Mouse (Mus musculus) heart, embryonic 12.5 days (tissue): Measurements from ENCODE around the gene Pi4k2b. TPM values are rescaled to one million over a fixed set of nuclear protein-coding genes. Genes with fewer than 3 reads are reported as not detected.
"Not testable (repeated sequence)": the region's sequence is repeated elsewhere in the genome, so short reads cannot be mapped to it uniquely, and the experiment has no call there.

Source experiments
- ATAC-seq: fragments of 200-750 bp; cut with Nextera tagmentation; 2 replicates; pipeline ENCODE4 v1.8.0; 2017; ENCODE audit warnings: moderate TSS enrichment, moderate library complexity; ENCODE audit not compliant: insufficient number of reproducible peaks, low FRiP score
- H3K27ac ChIP-seq: fragments of 300-500 bp; sonication (generic); 2 replicates; pipeline ENCODE4 v1.5.1; 2016; ENCODE audit warnings: mild to moderate bottlenecking, moderate library complexity; ENCODE audit not compliant: poor library complexity, severe bottlenecking
- H3K27me3 ChIP-seq: fragments of 300-500 bp; sonication (generic); replicated peaks from 2 replicates; pipeline ENCODE4 v1.6.1; 2016; ENCODE audit warnings: mild to moderate bottlenecking, moderate library complexity
- H3K36me3 ChIP-seq: fragments of 300-500 bp; sonication (generic); 2 replicates; pipeline ENCODE4 v1.6.1; 2016; ENCODE audit warnings: mild to moderate bottlenecking, moderate library complexity
- H3K4me1 ChIP-seq: fragments of 300-500 bp; sonication (generic); replicated peaks from 2 replicates; pipeline ENCODE4 v1.6.1; 2016; ENCODE audit warnings: mild to moderate bottlenecking
- H3K4me2 ChIP-seq: fragments of 300-500 bp; sonication (generic); 2 replicates; pipeline ENCODE4 v1.6.1; 2016; ENCODE audit warnings: mild to moderate bottlenecking, moderate library complexity
- H3K4me3 ChIP-seq: fragments of 300-500 bp; sonication (generic); 2 replicates; pipeline ENCODE4 v1.5.1; 2016; ENCODE audit warnings: mild to moderate bottlenecking
- H3K9ac ChIP-seq: fragments of 300-500 bp; sonication (generic); 2 replicates; pipeline ENCODE4 v1.6.1; 2016; ENCODE audit warnings: mild to moderate bottlenecking, moderate library complexity
- H3K9me3 ChIP-seq: fragments of 300-500 bp; sonication (generic); replicated peaks from 2 replicates; pipeline ENCODE4 v1.6.1; 2016; ENCODE audit warnings: mild to moderate bottlenecking, moderate library complexity
- WGBS: fragments of 180-500 bp; shearing (Covaris S2); methylation state at CpG from one replicate; pipeline ENCODE4 v1.1.7; 2016; 5-methylcytosine and 5-hydroxymethylcytosine counted together
- polyA plus RNA-seq: library from polyadenylated mRNA; unstranded; fragments of >200 nt; fragmentation: Nextera tagmentation; extraction: Ambion mirVana; gene quantifications from 2 replicates; pipeline ENCODE4 v1.2.1, GENCODE M21; 2016

Pi4k2b gene
- polyA plus RNA-seq = 10.5 and 10.9 TPM in 2 replicates

DNA sequence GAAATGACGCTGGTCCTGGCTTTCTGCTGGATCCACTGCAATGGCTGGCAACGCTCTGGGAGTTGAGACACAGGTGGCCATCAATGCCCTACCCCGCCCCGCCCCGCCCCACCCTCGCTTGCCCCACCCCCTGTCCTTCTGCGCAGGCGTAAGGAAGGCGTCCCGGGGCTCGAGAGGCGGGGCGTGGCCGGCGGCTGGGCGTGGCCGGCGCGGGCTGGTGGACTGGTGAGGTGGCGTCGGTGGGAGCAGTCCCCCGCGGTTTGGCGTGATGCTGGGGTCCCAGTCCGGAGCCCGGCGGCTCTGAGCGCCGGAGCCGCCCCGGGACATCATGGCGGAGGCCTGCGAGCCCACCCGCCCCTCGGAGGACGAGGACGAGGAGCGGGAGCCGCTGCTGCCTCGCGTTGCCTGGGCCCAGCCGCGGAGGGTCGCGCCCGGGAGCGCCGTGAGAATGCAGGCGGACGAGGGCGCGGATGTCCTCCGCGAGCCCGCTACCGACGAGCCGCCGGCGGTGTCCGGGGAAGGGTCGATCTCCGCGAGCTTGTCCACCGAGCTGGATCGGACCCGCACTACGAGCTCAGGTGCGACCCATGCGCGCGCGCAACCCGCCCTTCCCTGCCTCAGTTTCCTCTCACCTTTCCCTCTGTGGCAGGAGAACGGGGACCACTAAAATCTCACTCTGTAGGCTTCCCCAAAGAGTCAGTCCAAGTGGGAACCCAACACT, at the start of gene Pi4k2b:
TSS of gene Pi4k2b (plus strand) at position 184 of the 721 bp plus-strand sequence.
- Histone ChIP-seq H3K4me2 (peak within 1 kb of the TSS; percentile 67), H3K4me1 (peaks cover 5% of the 10 kb centered on the region), H3K9ac (peak within 1 kb of the TSS; percentile 89), H3K36me3 (no peaks in the 10 kb centered on the region), H3K4me3 (peak within 1 kb of the TSS; percentile 74), H3K27ac (peak within 1 kb of the TSS; percentile 80), H3K27me3 (no peaks in the 10 kb centered on the region), H3K9me3 (no peaks in the 10 kb centered on the region)
- ATAC-seq = peak; percentile 95
- WGBS = under 1% methylated on average over 67 of the region's 75 CpGs

DNA sequence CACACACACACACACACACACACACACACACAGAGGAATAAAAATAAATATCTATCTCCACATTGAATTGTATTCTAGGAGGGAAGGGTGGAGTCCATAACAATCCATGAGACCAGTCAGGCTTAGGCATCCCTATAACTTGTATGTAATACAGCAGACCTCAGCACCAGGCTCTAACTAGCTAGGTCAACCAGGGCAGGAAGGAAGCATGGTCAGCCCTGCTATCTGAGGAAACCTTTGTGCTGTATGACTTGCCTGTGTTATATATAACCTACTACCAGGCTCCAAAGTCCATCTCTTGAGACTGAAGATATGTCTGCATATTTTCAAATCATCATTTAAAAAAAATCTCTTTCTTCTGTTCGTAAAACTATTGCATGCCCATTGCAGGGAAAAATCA, 44.1 kb upstream of the Pi4k2b start:
- Histone ChIP-seq H3K4me3 (no peak overlapping the region), H3K9me3 (no peaks in the 10 kb centered on the region), H3K27me3 (no peaks in the 10 kb centered on the region), H3K27ac (no peak overlapping the region), H3K4me2 (no peak overlapping the region), H3K9ac (no peak overlapping the region), H3K4me1 (no peaks in the 10 kb centered on the region), H3K36me3 (no peaks in the 10 kb centered on the region)
- WGBS = 77% methylated on average over 1 of the region's 1 CpGs
- ATAC-seq = no peak

DNA sequence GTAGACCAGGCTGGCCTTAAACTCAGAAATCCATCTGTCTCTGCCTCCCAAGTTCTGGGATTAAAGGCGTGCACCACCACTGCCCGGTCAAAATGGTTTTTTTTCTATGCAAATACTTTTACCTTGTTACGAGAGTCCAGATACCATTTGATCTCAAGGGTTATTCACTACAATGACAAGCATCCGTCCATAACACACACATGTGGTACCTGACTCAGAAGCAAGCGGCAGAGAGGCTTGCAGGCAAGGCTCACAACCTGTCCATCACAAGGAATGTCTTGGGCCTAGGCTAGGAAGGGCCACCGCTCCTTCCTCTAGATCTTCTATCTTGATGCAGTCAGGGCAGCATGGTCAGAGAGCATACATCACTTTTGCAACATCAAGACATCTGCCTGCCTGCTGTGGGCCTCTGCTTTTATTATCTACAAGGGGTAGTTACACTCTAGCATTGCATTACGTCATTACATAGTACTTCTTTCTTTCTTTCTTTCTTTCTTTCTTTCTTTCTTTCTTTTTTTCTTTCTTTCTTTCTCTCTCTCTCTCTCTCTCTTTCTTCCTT, 43.4 kb upstream of the Pi4k2b start:
- not testable (repeated sequence) for H3K27ac ChIP-seq, H3K4me1 ChIP-seq, H3K9me3 ChIP-seq, H3K4me3 ChIP-seq, H3K9ac ChIP-seq, H3K27me3 ChIP-seq, H3K36me3 ChIP-seq, H3K4me2 ChIP-seq, ATAC-seq
- 79% methylated on average over 7 of the region's 7 CpGs for WGBS

GRCm38 (mm10) chr5:52704562-52704961, 36.8 kb upstream of the Pi4k2b start:
- WGBS = 65% methylated on average over 4 of the region's 4 CpGs
- ATAC-seq = no peak

GRCm38 (mm10) chr5:52712704-52713103, 28.7 kb upstream of the Pi4k2b start:
- ATAC-seq = peak; percentile 39; the same call in 1 of the 2 replicates
- no peaks in the 10 kb centered on the region for H3K4me1 ChIP-seq
- H3K27me3 ChIP-seq = no peaks in the 10 kb centered on the region
- H3K9me3 ChIP-seq = no peaks in the 10 kb centered on the region
- no peak overlapping the region for H3K4me3 ChIP-seq
- H3K4me2 ChIP-seq = no peak overlapping the region
- no peak overlapping the region for H3K9ac ChIP-seq
- H3K36me3 ChIP-seq = no peaks in the 10 kb centered on the region
- no peak overlapping the region for H3K27ac ChIP-seq

More at GRCm38 (mm10) chr5:52704562-52704961, 36.8 kb upstream of the Pi4k2b start:
- Histone ChIP-seq H3K9ac (no peak overlapping the region), H3K27me3 (no peaks in the 10 kb centered on the region), H3K27ac (no peak overlapping the region), H3K4me2 (no peak overlapping the region), H3K4me1 (no peaks in the 10 kb centered on the region), H3K9me3 (no peaks in the 10 kb centered on the region), H3K4me3 (no peak overlapping the region), H3K36me3 (no peaks in the 10 kb centered on the region)

- Histone ChIP-seq H3K36me3 (no peaks in the 10 kb centered on the region), H3K27me3 (no peaks in the 10 kb centered on the region), H3K9ac (no peak overlapping the region), H3K4me3 (no peak overlapping the region), H3K4me2 (no peak overlapping the region), H3K9me3 (no peaks in the 10 kb centered on the region), H3K4me1 (no peaks in the 10 kb centered on the region), H3K27ac (no peak overlapping the region)
- ATAC-seq = no peak
- WGBS = 76% methylated on average over 5 of the region's 5 CpGs
Observed at GRCm38 (mm10) chr5:52716742-52717448, 24.5 kb upstream of the Pi4k2b start.

GRCm38 (mm10) chr5:52721003-52721402, 20.4 kb upstream of the Pi4k2b start:
- Histone ChIP-seq H3K4me3 (no peak overlapping the region), H3K4me2 (no peak overlapping the region), H3K4me1 (no peaks in the 10 kb centered on the region), H3K27me3 (no peaks in the 10 kb centered on the region), H3K9ac (no peak overlapping the region), H3K27ac (no peak overlapping the region), H3K9me3 (no peaks in the 10 kb centered on the region), H3K36me3 (no peaks in the 10 kb centered on the region)
- ATAC-seq = no peak
- 78% methylated on average over 8 of the region's 8 CpGs for WGBS

GRCm38 (mm10) chr5:52727747-52728146, 13.6 kb upstream of the Pi4k2b start:
- no peaks in the 10 kb centered on the region for H3K36me3 ChIP-seq
- ATAC-seq = no peak
- H3K9ac ChIP-seq = no peak overlapping the region
- H3K9me3 ChIP-seq = no peaks in the 10 kb centered on the region
- no peak overlapping the region for H3K4me2 ChIP-seq
- no peaks in the 10 kb centered on the region for H3K27me3 ChIP-seq
- no peak overlapping the region for H3K4me3 ChIP-seq
- H3K27ac ChIP-seq = no peak overlapping the region
- WGBS = 76% methylated on average over 5 of the region's 5 CpGs
- no peaks in the 10 kb centered on the region for H3K4me1 ChIP-seq

DNA sequence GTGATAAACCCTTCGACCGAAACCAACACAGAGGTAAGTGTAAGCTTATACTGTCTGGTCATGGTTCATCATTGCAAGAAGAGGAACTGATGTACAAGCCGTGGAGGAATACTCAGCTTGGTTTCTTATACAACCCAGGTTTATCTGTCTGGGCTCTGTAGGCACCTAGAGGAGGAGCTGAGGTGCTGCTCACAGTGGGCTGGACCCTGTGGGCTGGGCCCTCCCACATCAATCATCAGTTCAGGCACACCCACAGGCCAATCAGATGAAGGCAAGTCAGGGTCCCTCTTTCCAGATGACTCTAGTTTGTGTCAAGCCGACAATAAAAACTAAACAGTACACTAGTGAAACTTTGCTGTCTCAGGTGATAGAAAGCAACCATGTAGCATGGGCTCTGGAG, 8.6 kb upstream of the Pi4k2b start:
- Histone ChIP-seq H3K27me3 (no peaks in the 10 kb centered on the region), H3K4me1 (no peaks in the 10 kb centered on the region), H3K27ac (no peak overlapping the region), H3K4me3 (no peak overlapping the region), H3K4me2 (no peak overlapping the region), H3K36me3 (no peaks in the 10 kb centered on the region), H3K9me3 (no peaks in the 10 kb centered on the region), H3K9ac (no peak overlapping the region)
- ATAC-seq = no peak
- 50% methylated on average over 4 of the region's 4 CpGs for WGBS

DNA sequence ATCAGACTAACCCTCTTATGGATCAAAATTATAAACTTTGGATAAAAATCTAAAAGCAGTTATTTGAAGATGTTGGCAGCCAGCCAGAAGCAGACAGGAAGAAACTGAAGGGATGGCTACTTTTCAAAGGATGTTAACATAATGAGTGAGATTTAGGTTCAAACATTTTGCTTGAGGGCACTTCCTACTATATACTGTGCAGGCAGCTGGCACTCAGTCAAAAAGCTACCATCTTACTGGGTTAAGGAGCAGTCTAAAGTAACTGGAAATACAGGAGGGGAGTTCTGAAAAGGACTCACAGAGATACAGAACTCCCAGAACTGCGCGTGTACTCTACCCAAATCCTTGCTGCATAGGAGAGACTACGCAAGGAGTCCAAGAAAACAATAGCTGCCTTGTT, 5.3 kb upstream of the Pi4k2b start:
- Histone ChIP-seq H3K4me3 (no peak overlapping the region), H3K27me3 (no peaks in the 10 kb centered on the region), H3K9ac (no peak overlapping the region), H3K9me3 (no peaks in the 10 kb centered on the region), H3K27ac (no peak overlapping the region), H3K4me1 (no peaks in the 10 kb centered on the region), H3K4me2 (no peak overlapping the region), H3K36me3 (no peaks in the 10 kb centered on the region)
- no peak for ATAC-seq
- WGBS = 79% methylated on average over 3 of the region's 3 CpGs

- H3K4me1 ChIP-seq = peaks cover 5% of the 10 kb centered on the region
- 4% methylated on average over 17 of the region's 17 CpGs for WGBS
Observed at GRCm38 (mm10) chr5:52742112-52742813, 889 bp downstream of the Pi4k2b start.

More at GRCm38 (mm10) chr5:52742112-52742813, 889 bp downstream of the Pi4k2b start:
- Histone ChIP-seq H3K27me3 (no peaks in the 10 kb centered on the region), H3K36me3 (no peaks in the 10 kb centered on the region), H3K4me2 (peak overlapping the region; percentile 67), H3K27ac (peak overlapping the region; percentile 80), H3K9ac (peak overlapping the region; percentile 89), H3K9me3 (no peaks in the 10 kb centered on the region), H3K4me3 (peak overlapping the region; percentile 74)
- ATAC-seq = peak; percentile 9; the same call in 1 of the 2 replicates
